Mouse (Mus musculus) testis, postnatal 10 days (tissue): Measurements from ENCODE around the gene Pusl1.

ENCODE experiments used
- DNase-seq: peaks from one replicate; pipeline ENCODE4 v3.0.0; 2021; ENCODE audit warnings: low spot score

The Pusl1 gene

GRCm38 (mm10) chr4:155841651-155842270 is 49.8 kb downstream of the Pusl1 start:
- peak; percentile 47 for DNase-seq

GRCm38 (mm10) chr4:155841003-155841454 is 50.6 kb downstream of the Pusl1 start:
- peak; percentile 74 for DNase-seq

- DNase-seq, result no peak
Measured at GRCm38 (mm10) chr4:155840076-155841002, 51.2 kb downstream of the Pusl1 start.

- DNase-seq, result peak; percentile 86
Measured at GRCm38 (mm10) chr4:155839483-155839910, 52.1 kb downstream of the Pusl1 start, which contains the start of gene Mxra8. Mxra8 (plus strand) TSS chr4:155839680.

- DNase-seq, result peak; percentile 58
Measured at GRCm38 (mm10) chr4:155838187-155839153, 53.1 kb downstream of the Pusl1 start.
